Mouse (Mus musculus): ENCODE results near the gene Agap1. TPM values are rescaled to one million over a fixed set of nuclear protein-coding genes. Genes with fewer than 3 reads are reported as not detected.

Agap1 gene
- polyA plus RNA-seq, 1 experiment from 2014 or later = 17.6 TPM

DNA sequence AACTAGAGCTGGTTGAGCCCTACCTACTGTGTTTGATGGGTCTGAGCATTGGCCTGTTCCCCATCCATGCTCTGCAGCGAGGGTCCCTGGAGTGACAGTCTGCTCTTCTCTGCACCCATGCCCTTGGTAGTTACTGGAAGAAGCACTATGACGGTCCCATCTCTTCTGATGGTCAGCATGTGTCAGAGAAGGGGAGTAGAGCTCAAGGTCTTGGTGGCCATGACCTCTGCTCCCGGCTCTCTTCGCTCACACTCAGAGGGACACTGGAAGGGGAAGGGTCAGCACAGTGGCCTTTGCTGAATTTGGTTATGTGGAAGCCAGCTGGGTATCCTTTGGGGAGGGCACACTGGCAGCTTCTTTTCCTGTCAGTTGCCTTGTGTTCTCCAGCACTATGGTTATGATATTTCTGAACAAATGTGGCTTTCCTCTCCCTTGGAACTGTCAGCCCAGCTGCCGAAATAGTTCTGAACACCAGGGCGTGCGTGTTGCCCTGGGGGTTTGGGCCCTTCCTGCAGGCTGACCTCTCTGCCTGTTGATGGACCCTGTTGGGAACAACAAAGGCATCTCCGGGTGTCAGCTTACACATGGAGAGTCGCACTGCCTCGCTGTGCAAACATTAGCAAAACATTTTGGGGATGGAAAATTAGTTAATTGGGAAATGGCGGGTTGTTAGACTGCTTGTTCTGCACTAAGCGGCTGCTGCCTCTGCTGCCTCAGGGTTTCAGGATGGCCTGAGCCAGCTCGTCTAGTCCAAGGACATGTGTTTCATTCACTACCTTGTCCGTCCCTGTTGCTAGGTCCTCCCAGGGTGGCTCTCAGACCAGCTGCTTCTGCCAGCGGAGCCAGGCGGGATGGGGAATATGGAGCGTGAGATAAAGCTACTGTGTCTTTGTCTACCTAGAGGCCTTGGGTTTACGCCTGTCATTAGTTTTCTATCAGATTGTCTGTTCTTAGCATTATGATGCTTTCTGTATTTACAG lies 93.2 kb downstream of the Agap1 start:
- Histone ChIP-seq H3K27me3 (ENCODE audit: control insufficient read depth, insufficient read depth, low read length) (no peaks in the 10 kb centered on the region), H3K9ac (replicated peaks; ENCODE audit: low read depth, low read length) (no peak overlapping the region), H3K4me1 (ENCODE audit: control insufficient read depth, insufficient read depth, low read length) (peaks cover 3% of the 10 kb centered on the region; the same call in 1 of the 2 replicates), H3K9me3 (ENCODE audit: control insufficient read depth, low read depth, low read length) (no peaks in the 10 kb centered on the region), H3K27ac (ENCODE audit: low read length) (no peak overlapping the region), H3K4me3 (ENCODE audit: low read depth, low read length) (no peak overlapping the region), H3K36me3 (ENCODE audit: control insufficient read depth, insufficient read depth, low read length) (no peaks in the 10 kb centered on the region), H3K4me2 (replicated peaks; ENCODE audit: low read depth, low read length) (no peak overlapping the region)
- no peak for ATAC-seq (ENCODE audit: insufficient number of reproducible peaks, insufficient read depth, low FRiP score, low read depth)
- WGBS = 62% methylated on average over 18 of the region's 18 CpGs

DNA sequence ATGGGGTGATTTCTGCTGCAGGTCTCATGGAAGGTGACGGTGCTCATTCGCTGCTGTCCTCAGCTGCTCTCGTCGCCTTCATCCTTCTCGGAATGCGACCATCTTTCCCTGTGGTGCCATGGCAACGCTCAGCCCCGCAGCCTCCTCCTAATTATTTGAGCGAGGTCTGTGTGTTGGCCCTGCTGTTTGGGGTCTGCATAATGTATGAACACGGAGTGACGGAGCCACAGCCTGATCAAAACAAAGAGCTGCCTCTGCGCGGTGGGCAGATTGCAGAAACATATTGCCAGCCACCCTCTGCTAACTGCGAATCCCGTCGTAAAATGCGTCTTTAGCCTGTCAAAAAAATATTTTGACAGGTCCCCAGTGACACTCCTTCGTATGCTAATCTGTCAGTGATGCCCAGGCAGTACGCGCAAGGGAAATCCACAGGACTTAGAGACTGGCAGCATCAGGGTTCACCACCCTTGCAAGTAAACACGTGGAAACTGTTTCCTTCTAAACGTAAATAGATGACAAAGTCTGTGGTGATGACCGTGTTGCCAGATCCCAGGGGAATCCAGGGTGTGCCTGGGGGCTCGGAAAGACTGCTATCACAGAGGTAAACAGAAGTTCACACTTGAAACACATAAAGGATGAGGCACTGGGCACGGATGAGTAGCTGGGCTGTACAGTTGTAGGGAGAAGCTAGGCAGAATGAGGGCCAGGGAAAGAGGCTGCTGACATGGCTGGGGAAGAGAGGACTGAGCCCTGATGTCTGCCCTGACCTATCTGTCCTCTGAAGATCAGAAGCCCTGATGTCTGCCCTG lies 95.7 kb downstream of the Agap1 start:
- ATAC-seq (ENCODE audit: insufficient number of reproducible peaks, insufficient read depth, low FRiP score, low read depth) = no peak
- Histone ChIP-seq H3K36me3 (ENCODE audit: control insufficient read depth, insufficient read depth, low read length) (no peaks in the 10 kb centered on the region), H3K27me3 (ENCODE audit: control insufficient read depth, insufficient read depth, low read length) (no peaks in the 10 kb centered on the region), H3K4me1 (ENCODE audit: control insufficient read depth, insufficient read depth, low read length) (peaks cover 3% of the 10 kb centered on the region; the same call in 1 of the 2 replicates), H3K4me3 (ENCODE audit: low read depth, low read length) (no peak overlapping the region), H3K4me2 (replicated peaks; ENCODE audit: low read depth, low read length) (no peak overlapping the region), H3K9me3 (ENCODE audit: control insufficient read depth, low read depth, low read length) (no peaks in the 10 kb centered on the region), H3K9ac (replicated peaks; ENCODE audit: low read depth, low read length) (no peak overlapping the region), H3K27ac (ENCODE audit: low read length) (no peak overlapping the region)
- WGBS = 48% methylated on average over 25 of the region's 25 CpGs

DNA sequence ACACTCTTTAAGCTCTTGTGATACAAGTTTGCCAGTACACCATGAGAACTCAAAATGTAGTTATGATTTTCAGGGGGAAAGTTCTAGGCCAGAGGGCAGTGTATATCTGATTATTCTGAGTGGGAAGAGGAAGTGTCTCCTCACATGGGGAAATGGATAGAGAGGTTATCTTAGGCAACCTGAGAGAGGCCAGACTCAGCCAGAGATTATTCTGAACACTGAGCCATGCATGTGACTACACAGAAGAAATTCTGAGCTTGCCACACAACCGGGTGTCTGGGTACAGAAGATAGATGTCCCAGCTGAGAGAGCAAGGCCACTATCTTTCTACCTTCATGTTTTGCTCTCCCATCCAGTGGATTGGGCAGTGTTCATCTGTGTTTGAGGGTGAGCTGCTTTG lies 97.9 kb downstream of the Agap1 start:
- Histone ChIP-seq H3K36me3 (ENCODE audit: control insufficient read depth, insufficient read depth, low read length) (no peaks in the 10 kb centered on the region), H3K4me1 (ENCODE audit: control insufficient read depth, insufficient read depth, low read length) (peaks cover 14% of the 10 kb centered on the region), H3K9me3 (ENCODE audit: control insufficient read depth, low read depth, low read length) (no peaks in the 10 kb centered on the region), H3K4me3 (ENCODE audit: low read depth, low read length) (no peak overlapping the region), H3K9ac (replicated peaks; ENCODE audit: low read depth, low read length) (no peak overlapping the region), H3K27me3 (ENCODE audit: control insufficient read depth, insufficient read depth, low read length) (no peaks in the 10 kb centered on the region), H3K27ac (ENCODE audit: low read length) (no peak overlapping the region), H3K4me2 (replicated peaks; ENCODE audit: low read depth, low read length) (no peak overlapping the region)
- ATAC-seq (ENCODE audit: insufficient number of reproducible peaks, insufficient read depth, low FRiP score, low read depth) = no peak
- 74% methylated on average over 1 of the region's 1 CpGs for WGBS

DNA sequence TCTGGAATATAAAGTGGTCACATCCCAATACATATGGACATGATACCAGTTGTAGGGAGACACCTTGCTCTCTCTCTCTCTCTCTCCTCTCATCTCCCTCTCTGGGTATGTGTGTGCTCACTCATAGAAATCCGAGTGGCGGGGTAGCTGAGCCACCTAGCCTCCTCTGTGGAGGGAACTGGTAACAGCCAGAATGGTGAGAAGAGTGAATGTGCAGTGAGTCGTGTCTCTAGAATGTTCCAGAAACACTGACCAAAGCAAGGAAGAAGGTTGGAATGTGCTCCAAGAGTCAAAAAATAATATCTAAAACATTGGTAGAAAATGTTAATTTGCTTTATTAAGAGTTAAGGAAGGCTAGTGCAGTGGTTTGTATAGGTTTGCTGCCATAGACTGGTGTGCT lies 99.2 kb downstream of the Agap1 start:
- Histone ChIP-seq H3K4me2 (replicated peaks; ENCODE audit: low read depth, low read length) (no peak overlapping the region), H3K4me3 (ENCODE audit: low read depth, low read length) (no peak overlapping the region), H3K9ac (replicated peaks; ENCODE audit: low read depth, low read length) (no peak overlapping the region), H3K9me3 (ENCODE audit: control insufficient read depth, low read depth, low read length) (no peaks in the 10 kb centered on the region), H3K4me1 (ENCODE audit: control insufficient read depth, insufficient read depth, low read length) (peaks cover 21% of the 10 kb centered on the region), H3K27ac (ENCODE audit: low read length) (no peak overlapping the region), H3K36me3 (ENCODE audit: control insufficient read depth, insufficient read depth, low read length) (no peaks in the 10 kb centered on the region), H3K27me3 (ENCODE audit: control insufficient read depth, insufficient read depth, low read length) (no peaks in the 10 kb centered on the region)
- ATAC-seq (ENCODE audit: insufficient number of reproducible peaks, insufficient read depth, low FRiP score, low read depth) = no peak
- 89% methylated on average over 3 of the region's 3 CpGs for WGBS

GRCm38 (mm10) chr1:89554969-89555856 lies 100.6 kb downstream of the Agap1 start:
- Histone ChIP-seq H3K27ac (ENCODE audit: low read length) (no peak overlapping the region), H3K9ac (replicated peaks; ENCODE audit: low read depth, low read length) (no peak overlapping the region), H3K4me3 (ENCODE audit: low read depth, low read length) (no peak overlapping the region), H3K4me1 (ENCODE audit: control insufficient read depth, insufficient read depth, low read length) (peaks cover 21% of the 10 kb centered on the region), H3K36me3 (ENCODE audit: control insufficient read depth, insufficient read depth, low read length) (no peaks in the 10 kb centered on the region), H3K4me2 (replicated peaks; ENCODE audit: low read depth, low read length) (no peak overlapping the region), H3K9me3 (ENCODE audit: control insufficient read depth, low read depth, low read length) (no peaks in the 10 kb centered on the region), H3K27me3 (ENCODE audit: control insufficient read depth, insufficient read depth, low read length) (no peaks in the 10 kb centered on the region)
- WGBS = 80% methylated on average over 18 of the region's 18 CpGs
- no peak for ATAC-seq (ENCODE audit: insufficient number of reproducible peaks, insufficient read depth, low FRiP score, low read depth)

GRCm38 (mm10) chr1:89556006-89556405 lies 101.4 kb downstream of the Agap1 start:
- Histone ChIP-seq H3K9me3 (ENCODE audit: control insufficient read depth, low read depth, low read length) (no peaks in the 10 kb centered on the region), H3K36me3 (ENCODE audit: control insufficient read depth, insufficient read depth, low read length) (no peaks in the 10 kb centered on the region), H3K4me3 (ENCODE audit: low read depth, low read length) (no peak overlapping the region), H3K9ac (replicated peaks; ENCODE audit: low read depth, low read length) (no peak overlapping the region), H3K4me1 (ENCODE audit: control insufficient read depth, insufficient read depth, low read length) (peaks cover 21% of the 10 kb centered on the region), H3K27ac (ENCODE audit: low read length) (no peak overlapping the region), H3K27me3 (ENCODE audit: control insufficient read depth, insufficient read depth, low read length) (no peaks in the 10 kb centered on the region), H3K4me2 (replicated peaks; ENCODE audit: low read depth, low read length) (no peak overlapping the region)
- 81% methylated on average over 7 of the region's 7 CpGs for WGBS
- no peak for ATAC-seq (ENCODE audit: insufficient number of reproducible peaks, insufficient read depth, low FRiP score, low read depth)

GRCm38 (mm10) chr1:89557401-89557800 lies 102.8 kb downstream of the Agap1 start:
- Histone ChIP-seq H3K9ac (replicated peaks; ENCODE audit: low read depth, low read length) (no peak overlapping the region), H3K36me3 (ENCODE audit: control insufficient read depth, insufficient read depth, low read length) (no peaks in the 10 kb centered on the region), H3K4me3 (ENCODE audit: low read depth, low read length) (no peak overlapping the region), H3K4me2 (replicated peaks; ENCODE audit: low read depth, low read length) (no peak overlapping the region), H3K9me3 (ENCODE audit: control insufficient read depth, low read depth, low read length) (no peaks in the 10 kb centered on the region), H3K27me3 (ENCODE audit: control insufficient read depth, insufficient read depth, low read length) (no peaks in the 10 kb centered on the region), H3K27ac (ENCODE audit: low read length) (no peak overlapping the region), H3K4me1 (ENCODE audit: control insufficient read depth, insufficient read depth, low read length) (peaks cover 21% of the 10 kb centered on the region)
- 71% methylated on average over 6 of the region's 6 CpGs for WGBS
- ATAC-seq (ENCODE audit: insufficient number of reproducible peaks, insufficient read depth, low FRiP score, low read depth) = no peak

DNA sequence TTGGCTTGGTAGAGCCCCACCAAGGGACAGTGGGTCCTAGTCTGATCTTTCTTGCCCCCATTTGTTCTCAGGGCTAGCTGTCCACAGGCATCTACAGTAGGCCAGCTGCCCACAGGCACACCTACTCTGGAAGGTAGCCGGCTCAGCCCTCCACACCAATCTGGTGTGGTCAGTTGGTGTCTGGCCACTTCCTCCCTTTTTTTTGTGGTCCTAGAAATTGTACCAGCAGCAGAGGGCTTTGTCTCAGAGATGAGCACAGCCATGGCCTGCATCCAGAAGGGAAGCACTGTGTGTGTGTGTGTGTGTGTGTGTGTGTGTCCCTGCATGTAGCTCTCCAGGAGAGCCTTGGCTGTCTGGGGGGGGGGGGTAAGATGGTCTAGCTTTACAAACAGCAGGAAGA lies 103.5 kb downstream of the Agap1 start:
- ATAC-seq (ENCODE audit: insufficient number of reproducible peaks, insufficient read depth, low FRiP score, low read depth) = no peak
- H3K36me3 ChIP-seq (ENCODE audit: control insufficient read depth, insufficient read depth, low read length) = no peaks in the 10 kb centered on the region
- 61% methylated on average over 1 of the region's 1 CpGs for WGBS

More for the DNA sequence above, 103.5 kb downstream of the Agap1 start:
- Histone ChIP-seq H3K4me2 (replicated peaks; ENCODE audit: low read depth, low read length) (no peak overlapping the region), H3K4me1 (ENCODE audit: control insufficient read depth, insufficient read depth, low read length) (peaks cover 21% of the 10 kb centered on the region), H3K9ac (replicated peaks; ENCODE audit: low read depth, low read length) (no peak overlapping the region), H3K4me3 (ENCODE audit: low read depth, low read length) (no peak overlapping the region), H3K27me3 (ENCODE audit: control insufficient read depth, insufficient read depth, low read length) (no peaks in the 10 kb centered on the region), H3K27ac (ENCODE audit: low read length) (no peak overlapping the region), H3K9me3 (ENCODE audit: control insufficient read depth, low read depth, low read length) (no peaks in the 10 kb centered on the region)

Data from stomach, embryonic 14.5 days (tissue).